Mouse (Mus musculus) 3T3-L1 (cell line): Measurements from ENCODE around the gene Maml2.
"Not testable (repeated sequence)": the region's sequence is repeated elsewhere in the genome, so short reads cannot be mapped to it uniquely, and the experiment has no call there.

Source experiments
- DNase-seq: peaks from one replicate; pipeline ENCODE4 v3.0.0-alpha.2; 2015; ENCODE audit warnings: low read depth, low spot score

Gene Maml2

GRCm38 (mm10) chr9:13704917-13705316 is 407.2 kb downstream of the Maml2 start:
- DNase-seq, result no peak

GRCm38 (mm10) chr9:13707066-13707555 is 409.4 kb downstream of the Maml2 start:
- peak; percentile 66 for DNase-seq

- DNase-seq, result no peak
Measured at GRCm38 (mm10) chr9:13709436-13709835, 411.7 kb downstream of the Maml2 start.

- DNase-seq, result not testable (repeated sequence)
Measured at GRCm38 (mm10) chr9:13715891-13716290, 418.1 kb downstream of the Maml2 start.

- peak; percentile 89 for DNase-seq
Measured at GRCm38 (mm10) chr9:13716316-13717099, 418.8 kb downstream of the Maml2 start.

- DNase-seq, result no peak
Measured at GRCm38 (mm10) chr9:13748404-13748797, 450.6 kb downstream of the Maml2 start, which contains the start of gene Mtmr2. Gene Mtmr2 (plus strand): TSS chr9:13748410.

- DNase-seq, result peak; percentile 95
Measured at GRCm38 (mm10) chr9:13748798-13749674, 451.3 kb downstream of the Maml2 start.

GRCm38 (mm10) chr9:13749675-13749998 is 451.9 kb downstream of the Maml2 start:
- DNase-seq, result peak; percentile 47

- DNase-seq, result no peak
Measured at GRCm38 (mm10) chr9:13752543-13752942, 454.8 kb downstream of the Maml2 start.
